Mouse (Mus musculus) hindbrain, embryonic 10.5 days (tissue): Measurements from ENCODE around the gene Dnmt3b. TPM values are rescaled to one million over a fixed set of nuclear protein-coding genes. Genes with fewer than 3 reads are reported as not detected.

Experiments
- DNase-seq: peaks from one replicate; pipeline ENCODE4 v3.0.0-alpha.2; 2017; ENCODE audit warnings: low spot score
- H3K27ac ChIP-seq: fragments of 300-500 bp; sonication (generic); 2 replicates; pipeline ENCODE4 v1.5.1; 2016; ENCODE audit warnings: mild to moderate bottlenecking, moderate library complexity
- H3K27me3 ChIP-seq: fragments of 300-500 bp; sonication (generic); 2 replicates; pipeline ENCODE4 v1.6.1; 2016; ENCODE audit warnings: mild to moderate bottlenecking; ENCODE audit not compliant: poor library complexity, insufficient read depth, severe bottlenecking
- H3K36me3 ChIP-seq: fragments of 300-500 bp; sonication (generic); 2 replicates; pipeline ENCODE4 v1.6.1; 2016; ENCODE audit warnings: mild to moderate bottlenecking, moderate library complexity
- H3K4me1 ChIP-seq: fragments of 300-500 bp; sonication (generic); replicated peaks from 2 replicates; pipeline ENCODE4 v1.6.1; 2016; ENCODE audit warnings: mild to moderate bottlenecking
- H3K4me3 ChIP-seq: fragments of 300-500 bp; sonication (generic); 2 replicates; pipeline ENCODE4 v1.5.1; 2016; ENCODE audit warnings: mild to moderate bottlenecking, moderate library complexity
- H3K9me3 ChIP-seq: fragments of 300-500 bp; sonication (generic); 2 replicates; pipeline ENCODE4 v1.6.1; 2016; ENCODE audit warnings: mild to moderate bottlenecking, moderate library complexity
- WGBS: fragments of 180-500 bp; shearing (Covaris S2); methylation state at CpG from one replicate; pipeline ENCODE4 v1.1.7; 2016; 5-methylcytosine and 5-hydroxymethylcytosine counted together
- polyA plus RNA-seq: library from polyadenylated mRNA; unstranded; fragments of >200 nt; fragmentation: Nextera tagmentation; extraction: Ambion mirVana; gene quantifications from 2 replicates; pipeline ENCODE4 v1.2.1, GENCODE M21; 2016

Dnmt3b gene
- polyA plus RNA-seq, 1 experiment from 2014 or later = 15.9 TPM

DNA sequence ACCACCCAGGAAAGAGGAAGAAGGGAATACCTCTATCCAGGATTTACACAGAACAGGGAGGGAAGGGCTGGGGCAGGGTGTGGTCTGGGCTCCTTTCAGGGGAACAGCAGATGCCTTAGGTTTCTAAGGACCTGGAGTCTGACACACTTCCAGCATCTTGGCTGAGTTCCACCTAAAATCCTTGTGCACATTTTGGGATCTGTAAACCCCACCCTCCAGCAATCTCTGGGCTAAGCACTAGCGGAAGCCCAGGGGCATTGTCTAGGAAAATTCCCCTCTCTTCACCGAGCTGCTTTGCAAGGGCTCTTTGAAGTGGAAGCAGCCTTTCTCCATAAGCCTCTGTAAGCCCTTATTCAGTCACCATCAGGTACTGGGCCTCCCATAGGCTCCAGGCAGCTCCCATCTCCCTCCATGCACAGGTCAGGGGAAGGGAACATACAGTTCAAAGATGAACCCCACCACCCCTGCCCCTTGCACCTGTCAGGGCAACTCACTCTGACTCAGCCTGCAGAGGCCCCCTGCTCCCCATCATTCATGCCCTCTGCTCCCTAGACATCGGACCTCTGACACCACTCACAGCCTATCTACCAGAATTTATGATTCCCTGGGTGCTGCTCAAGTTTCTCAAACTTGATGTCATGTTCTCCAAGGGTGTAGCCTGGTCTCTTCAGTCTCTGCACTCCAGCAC lies 36.5 kb upstream of the Dnmt3b start:
- peaks cover 36% of the 10 kb centered on the region for H3K4me1 ChIP-seq
- peaks cover 15% of the 10 kb centered on the region for H3K36me3 ChIP-seq
- DNase-seq = no peak
- no peak overlapping the region for H3K27ac ChIP-seq
- H3K27me3 ChIP-seq = no peaks in the 10 kb centered on the region
- WGBS = 43% methylated on average over 3 of the region's 3 CpGs
- no peak overlapping the region for H3K4me3 ChIP-seq
- H3K9me3 ChIP-seq = no peaks in the 10 kb centered on the region

DNA sequence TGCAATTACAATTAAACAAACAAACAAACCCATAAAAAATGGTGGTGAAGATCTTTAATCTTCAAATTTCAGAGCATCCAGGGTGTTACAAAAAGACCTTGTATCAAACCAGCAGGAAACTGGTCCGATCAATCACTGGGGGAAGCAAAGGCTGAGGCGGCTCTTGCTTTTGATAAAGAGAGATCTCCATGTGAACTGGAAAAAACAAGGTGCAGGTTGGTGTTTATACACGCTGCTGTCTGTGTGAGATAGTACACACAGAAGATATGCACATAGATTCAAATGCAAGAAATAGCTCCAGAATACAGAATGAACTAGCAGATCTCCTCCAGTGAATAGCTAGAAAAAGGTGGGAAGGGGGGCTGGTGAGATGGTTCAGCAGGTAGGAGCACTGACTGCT lies 32.4 kb upstream of the Dnmt3b start:
- Histone ChIP-seq H3K4me1 (0 out of 2 replicates have a peak, but pooled peaks cover 5% of the 10 kb centered on the region), H3K36me3 (peaks cover 56% of the 10 kb centered on the region), H3K9me3 (no peaks in the 10 kb centered on the region), H3K4me3 (no peak overlapping the region), H3K27ac (no peak overlapping the region), H3K27me3 (no peaks in the 10 kb centered on the region)
- no peak for DNase-seq
- 91% methylated on average over 3 of the region's 3 CpGs for WGBS

DNA sequence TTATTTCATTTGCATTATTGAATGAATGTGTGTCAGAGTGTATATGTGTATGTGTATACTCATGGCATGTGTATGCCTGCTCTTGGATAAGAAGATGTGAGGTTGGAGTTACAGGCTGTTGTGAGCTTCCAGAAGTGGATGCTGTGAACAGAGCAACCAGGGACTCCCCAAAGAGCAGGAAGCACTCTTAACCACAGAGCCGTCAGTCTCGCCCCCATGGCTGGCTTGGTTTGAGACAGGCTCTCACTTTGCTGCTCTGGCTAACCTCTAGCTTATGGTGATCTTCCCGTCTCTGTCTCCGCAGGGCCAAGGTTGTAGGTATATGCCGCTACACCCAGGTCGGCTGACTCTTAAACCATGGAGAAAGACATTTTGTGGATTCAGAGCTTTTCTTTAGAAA lies 30.8 kb upstream of the Dnmt3b start:
- H3K27me3 ChIP-seq = no peaks in the 10 kb centered on the region
- H3K36me3 ChIP-seq = peaks cover 72% of the 10 kb centered on the region

DNA sequence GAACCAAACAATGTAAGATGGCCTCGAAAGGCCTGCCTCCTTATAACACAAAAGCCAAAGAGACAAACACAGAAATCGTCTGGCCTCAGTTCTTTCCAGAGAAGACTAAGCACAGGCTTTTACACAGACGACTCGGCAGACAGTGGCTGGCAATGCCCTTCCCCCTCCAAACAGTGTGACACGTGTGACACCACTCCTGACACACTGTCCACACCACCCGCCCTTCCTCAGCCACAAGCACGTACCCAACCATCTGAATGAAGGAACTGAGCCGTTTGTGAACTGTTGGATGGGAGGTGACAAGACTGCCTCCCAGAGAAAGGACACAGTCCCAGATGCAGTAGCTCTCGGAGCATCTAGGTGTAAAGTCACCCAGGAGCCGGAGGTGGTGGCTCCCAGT lies 30.4 kb upstream of the Dnmt3b start:
- Histone ChIP-seq H3K36me3 (peaks cover 76% of the 10 kb centered on the region), H3K4me1 (no peaks in the 10 kb centered on the region), H3K4me3 (no peak overlapping the region), H3K9me3 (no peaks in the 10 kb centered on the region), H3K27ac (no peak overlapping the region), H3K27me3 (no peaks in the 10 kb centered on the region)
- DNase-seq = no peak
- WGBS = 82% methylated on average over 10 of the region's 10 CpGs

More for the DNA sequence above, 30.8 kb upstream of the Dnmt3b start:
- no peak overlapping the region for H3K4me3 ChIP-seq
- H3K27ac ChIP-seq = no peak overlapping the region
- no peaks in the 10 kb centered on the region for H3K4me1 ChIP-seq
- no peak for DNase-seq
- H3K9me3 ChIP-seq = no peaks in the 10 kb centered on the region
- 94% methylated on average over 6 of the region's 6 CpGs for WGBS

DNA sequence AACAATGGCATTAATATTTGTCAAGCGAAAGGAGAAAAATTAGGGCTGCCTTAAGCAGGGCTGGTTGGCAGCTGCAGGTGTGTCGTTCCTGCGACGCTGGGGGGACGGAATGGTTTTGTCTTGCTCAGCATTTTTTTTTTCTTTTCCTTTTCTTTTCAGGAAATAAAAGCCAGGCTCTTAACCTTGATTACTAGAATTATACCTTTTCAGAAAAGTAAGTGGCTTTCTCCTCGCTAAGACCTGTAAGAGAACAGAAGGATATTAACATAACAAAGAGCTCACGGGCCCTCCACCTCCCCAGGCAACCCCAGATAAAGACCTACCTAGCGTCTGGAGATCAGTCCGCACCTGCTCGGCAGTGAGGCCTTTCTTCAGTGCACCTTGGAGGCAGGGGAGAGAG lies 26.8 kb upstream of the Dnmt3b start:
- Histone ChIP-seq H3K9me3 (no peaks in the 10 kb centered on the region), H3K4me3 (no peak overlapping the region), H3K27me3 (no peaks in the 10 kb centered on the region), H3K27ac (no peak overlapping the region), H3K4me1 (no peaks in the 10 kb centered on the region), H3K36me3 (peaks cover 100% of the 10 kb centered on the region)
- 60% methylated on average over 10 of the region's 10 CpGs for WGBS
- no peak for DNase-seq

DNA sequence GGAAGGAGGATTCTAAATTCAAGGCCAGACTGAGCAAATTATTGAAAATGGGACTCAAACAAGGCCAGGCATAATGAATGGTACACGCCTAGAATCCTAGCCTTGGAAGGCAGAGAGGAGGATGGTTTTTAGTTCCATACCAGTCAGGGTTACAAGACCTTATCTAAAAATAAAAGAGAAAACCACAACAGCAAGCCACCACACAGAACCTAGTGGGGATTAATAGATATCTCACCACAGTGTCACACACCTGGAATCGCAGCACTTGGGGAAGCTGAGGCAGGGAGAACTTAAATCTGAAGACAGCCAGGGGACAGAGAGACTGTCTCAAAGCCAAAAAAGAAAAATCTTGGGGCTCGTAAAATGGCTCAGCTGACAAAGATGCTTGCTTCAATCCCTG lies 18.3 kb upstream of the Dnmt3b start:
- Histone ChIP-seq H3K4me1 (peaks cover 15% of the 10 kb centered on the region), H3K27me3 (no peaks in the 10 kb centered on the region), H3K9me3 (no peaks in the 10 kb centered on the region), H3K36me3 (peaks cover 36% of the 10 kb centered on the region), H3K4me3 (no peak overlapping the region), H3K27ac (no peak overlapping the region)
- WGBS = 90% methylated on average over 3 of the region's 3 CpGs
- DNase-seq = no peak

DNA sequence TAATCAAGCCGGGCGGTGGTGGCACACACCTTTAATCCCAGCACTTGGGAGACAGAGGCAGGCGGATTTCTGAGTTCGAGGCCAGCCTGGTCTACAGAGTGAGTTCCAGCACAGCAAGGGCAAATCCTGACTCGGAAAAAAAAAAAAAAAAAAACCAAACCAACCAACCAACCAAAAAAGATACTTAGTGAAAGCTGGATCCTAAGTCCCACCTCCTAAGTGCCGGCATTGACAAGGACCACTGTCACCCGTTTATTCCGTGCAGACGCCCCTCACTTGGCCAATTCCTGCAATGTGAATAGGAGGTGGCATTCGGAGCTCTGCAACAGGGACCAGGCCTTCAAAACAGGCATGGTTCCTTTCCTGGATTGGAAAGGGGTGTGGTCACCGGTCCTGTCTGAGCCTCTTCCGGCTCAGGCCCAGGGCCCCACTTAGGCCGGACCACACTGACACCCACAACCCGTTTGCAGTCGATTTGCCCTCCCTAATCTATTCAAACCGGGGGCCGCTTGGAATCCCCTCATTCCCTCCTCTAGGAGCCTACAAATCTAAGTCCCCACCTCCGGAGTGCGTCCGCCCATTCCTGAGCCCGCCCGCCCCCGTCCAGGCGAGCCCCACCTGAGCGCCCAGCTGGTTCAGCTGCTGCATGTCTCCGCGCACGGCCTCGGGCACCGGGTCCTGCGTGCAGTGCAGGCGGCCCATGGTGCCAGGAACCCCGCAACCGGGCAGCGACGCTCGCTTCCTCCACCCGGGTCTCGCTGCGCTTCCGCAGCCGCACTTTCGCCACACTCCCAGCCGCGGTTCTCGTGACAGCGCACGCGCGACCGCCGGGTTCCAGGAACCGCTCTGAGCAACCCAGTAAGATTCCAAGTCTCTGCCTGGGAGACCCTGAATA lies 17.0 kb upstream of the Dnmt3b start, which contains the start of gene Commd7:
Gene Commd7, minus strand, starts transcription at position 806 of the 895 bp plus-strand sequence.
- Histone ChIP-seq H3K27me3 (no peaks in the 10 kb centered on the region), H3K27ac (peak within 1 kb of the TSS; percentile 93), H3K4me3 (peak within 1 kb of the TSS; percentile 93), H3K9me3 (no peaks in the 10 kb centered on the region), H3K4me1 (peaks cover 15% of the 10 kb centered on the region), H3K36me3 (peaks cover 24% of the 10 kb centered on the region)
- peak; percentile 87 for DNase-seq
- WGBS = 5% methylated on average over 53 of the region's 53 CpGs

DNA sequence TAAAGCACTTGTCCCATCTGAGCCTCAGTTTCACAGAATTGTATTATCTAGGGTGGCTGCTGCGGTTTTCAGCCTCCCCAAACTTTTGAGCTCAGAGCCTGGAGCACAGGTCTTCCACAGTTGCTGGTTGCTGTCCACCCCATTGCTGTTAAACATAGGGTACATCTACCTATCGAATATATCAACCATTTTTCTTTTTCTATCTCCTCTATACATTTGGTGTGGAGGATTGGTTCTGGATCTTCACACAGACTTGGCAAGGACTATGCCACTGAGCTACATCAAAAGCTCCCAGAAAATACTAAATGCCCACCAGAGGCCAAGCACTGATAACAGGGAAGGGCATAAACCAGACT lies 16.4 kb upstream of the Dnmt3b start:
- H3K27ac ChIP-seq = peak overlapping the region; percentile 93
- peak overlapping the region; percentile 93 for H3K4me3 ChIP-seq
- H3K27me3 ChIP-seq = no peaks in the 10 kb centered on the region
- peaks cover 15% of the 10 kb centered on the region for H3K4me1 ChIP-seq
- peaks cover 17% of the 10 kb centered on the region for H3K36me3 ChIP-seq
- no peaks in the 10 kb centered on the region for H3K9me3 ChIP-seq
- WGBS = 35% methylated on average over 2 of the region's 2 CpGs
- DNase-seq = no peak

DNA sequence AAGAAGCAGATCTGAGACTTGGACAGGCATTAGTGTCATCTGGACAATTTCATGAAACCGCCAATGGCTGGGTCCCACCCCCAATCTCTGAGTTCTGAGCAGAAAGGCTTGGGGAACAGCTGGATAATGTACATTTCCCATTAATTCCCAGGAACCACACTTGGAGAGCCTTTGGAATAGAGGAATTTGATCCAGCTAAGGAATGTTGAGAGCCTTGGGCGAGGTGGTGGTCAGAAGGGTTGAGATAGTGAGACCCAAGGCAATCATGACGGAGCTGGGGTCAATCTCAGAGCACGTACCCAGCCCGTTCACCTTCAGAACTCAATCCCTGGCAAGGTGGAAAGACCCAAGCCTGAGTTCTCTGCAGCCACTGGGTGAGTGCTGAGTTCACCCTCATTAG lies 16.0 kb upstream of the Dnmt3b start:
- no peak for DNase-seq
- Histone ChIP-seq H3K36me3 (peaks cover 13% of the 10 kb centered on the region), H3K9me3 (no peaks in the 10 kb centered on the region), H3K27me3 (no peaks in the 10 kb centered on the region), H3K27ac (0 out of 2 replicates have a peak overlapping the region, but pooled peaks have one; percentile 93), H3K4me1 (peaks cover 15% of the 10 kb centered on the region), H3K4me3 (peak overlapping the region; percentile 93; the same call in 1 of the 2 replicates)
- 92% methylated on average over 5 of the region's 5 CpGs for WGBS

DNA sequence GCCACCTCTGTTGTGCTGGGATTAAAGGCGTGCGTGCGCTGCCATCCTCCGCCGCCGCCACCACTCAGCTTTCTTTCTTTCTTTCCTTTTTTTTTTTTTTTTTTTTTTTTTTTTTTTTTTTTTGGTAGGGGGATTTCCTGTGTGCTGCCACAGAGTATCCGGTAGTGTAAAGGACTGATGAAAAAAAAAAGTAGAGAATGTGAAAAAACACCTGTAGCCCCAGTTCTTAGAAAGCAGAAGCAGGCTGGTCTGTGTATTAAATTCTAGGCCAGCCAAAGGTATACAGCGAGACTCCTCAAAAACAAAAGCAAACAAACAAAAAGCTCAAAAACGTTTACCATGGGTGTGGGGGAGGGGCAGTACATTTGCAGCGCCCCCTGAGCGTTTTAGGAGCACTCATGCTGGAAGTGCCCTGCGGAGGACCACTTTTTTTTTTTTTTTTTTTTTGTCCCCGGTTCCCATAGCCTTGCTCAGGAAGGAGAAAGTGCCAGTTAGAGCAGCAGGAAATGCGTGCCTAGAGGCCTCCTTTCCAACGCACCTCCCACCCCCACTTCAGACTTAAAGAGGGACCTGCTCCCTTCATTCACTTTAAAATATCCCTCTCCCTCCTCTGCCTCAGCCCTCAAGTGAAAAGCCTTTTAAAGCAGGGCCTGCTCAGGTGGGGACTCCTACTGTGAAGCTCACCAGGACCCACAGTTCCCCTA lies 10.1 kb upstream of the Dnmt3b start:
- Histone ChIP-seq H3K27ac (no peak overlapping the region), H3K36me3 (no peaks in the 10 kb centered on the region), H3K4me1 (0 out of 2 replicates have a peak, but pooled peaks cover 5% of the 10 kb centered on the region), H3K9me3 (no peaks in the 10 kb centered on the region), H3K27me3 (peaks cover 14% of the 10 kb centered on the region), H3K4me3 (no peak overlapping the region)
- WGBS = 18% methylated on average over 15 of the region's 15 CpGs
- DNase-seq = no peak

DNA sequence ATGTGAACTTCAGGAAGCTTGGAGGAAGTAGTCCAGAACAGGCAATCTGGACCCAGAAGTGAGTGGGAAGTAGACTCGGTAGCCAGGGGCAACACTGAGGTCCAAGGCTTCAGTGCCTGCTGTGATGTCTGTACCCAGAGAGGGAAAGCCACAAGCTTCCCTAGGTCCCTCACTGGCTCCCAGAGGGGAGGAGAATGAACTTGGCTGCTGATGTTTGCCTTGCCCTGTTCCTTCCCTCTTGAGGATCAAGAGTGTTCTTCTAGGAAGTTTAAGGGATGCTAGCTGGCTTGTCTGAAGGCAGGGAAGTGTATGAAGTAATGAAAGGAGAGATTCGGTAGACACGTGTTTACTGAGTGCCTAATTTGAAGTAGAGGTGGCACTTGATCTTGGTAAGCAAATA lies 6.8 kb upstream of the Dnmt3b start:
- WGBS = 13% methylated on average over 3 of the region's 3 CpGs
- no peak overlapping the region for H3K27ac ChIP-seq
- no peaks in the 10 kb centered on the region for H3K9me3 ChIP-seq
- H3K27me3 ChIP-seq = peaks cover 14% of the 10 kb centered on the region
- no peak for DNase-seq
- 0 out of 2 replicates have a peak, but pooled peaks cover 5% of the 10 kb centered on the region for H3K4me1 ChIP-seq
- H3K4me3 ChIP-seq = no peak overlapping the region
- no peaks in the 10 kb centered on the region for H3K36me3 ChIP-seq

DNA sequence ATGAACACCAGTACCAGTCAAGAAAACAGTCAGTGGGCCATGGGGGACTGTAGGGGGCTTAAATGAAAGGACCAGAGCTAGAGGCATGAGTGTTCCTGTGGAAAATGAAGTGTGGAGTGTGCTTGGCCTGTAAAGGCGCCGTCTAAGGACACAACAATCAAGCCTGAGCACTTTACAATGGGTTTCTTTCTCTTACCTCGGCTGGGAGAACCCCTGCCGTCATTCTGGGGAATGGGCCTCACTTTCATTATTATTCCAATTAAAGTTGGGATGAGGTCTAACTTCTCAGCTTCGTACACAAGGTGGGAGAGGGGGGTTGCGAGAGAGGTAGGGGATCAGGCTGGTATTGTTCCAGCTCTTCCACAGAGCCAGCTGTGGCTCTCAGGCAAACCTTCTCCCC lies 6.3 kb upstream of the Dnmt3b start:
- Histone ChIP-seq H3K9me3 (no peaks in the 10 kb centered on the region), H3K36me3 (no peaks in the 10 kb centered on the region), H3K27ac (no peak overlapping the region), H3K27me3 (peaks cover 14% of the 10 kb centered on the region), H3K4me1 (0 out of 2 replicates have a peak, but pooled peaks cover 5% of the 10 kb centered on the region), H3K4me3 (no peak overlapping the region)
- WGBS = 21% methylated on average over 6 of the region's 6 CpGs
- no peak for DNase-seq
